Comparison of ENCODE assay signal across 7 mouse cellular contexts in the genomic region with DNA sequence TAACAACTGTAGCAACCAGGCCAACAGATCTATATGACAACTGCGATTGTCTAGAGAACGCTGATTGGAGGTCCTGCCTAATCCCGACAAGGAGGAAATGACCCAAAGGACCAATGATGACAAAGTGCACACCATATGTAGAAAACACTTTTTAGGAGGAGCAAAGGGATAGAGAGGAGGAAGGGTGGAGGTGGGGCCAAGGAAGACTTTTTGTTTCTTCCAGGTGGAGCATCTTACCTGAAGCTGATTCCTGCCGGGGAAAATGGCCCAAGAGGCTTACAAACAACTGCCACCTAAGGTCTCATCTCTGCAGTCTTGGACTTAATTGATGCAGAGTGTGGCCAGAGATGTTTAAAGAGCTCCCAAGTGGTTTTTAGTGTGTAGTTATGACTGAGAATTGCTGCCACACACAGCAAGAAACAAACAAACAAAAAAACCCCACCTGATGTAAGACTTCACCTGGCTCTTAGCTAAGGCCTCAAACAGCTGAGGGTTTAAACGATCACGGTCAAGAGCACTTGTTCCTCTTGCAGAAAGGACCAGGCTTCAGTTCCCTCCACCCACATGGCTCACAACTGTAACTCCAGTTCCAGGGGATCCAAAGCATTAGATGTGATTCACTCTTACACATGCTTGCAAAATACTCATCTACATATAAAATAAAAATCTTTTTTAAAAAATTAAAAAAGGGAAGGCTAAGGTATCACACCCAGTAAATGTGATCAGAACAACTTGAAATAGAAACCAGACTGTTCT. TPM values are rescaled to one million over a fixed set of nuclear protein-coding genes. Genes with fewer than 3 reads are reported as not detected.
DNase-seq lines count a peak whose midpoint lies in the region; ATAC-seq and TF ChIP-seq lines count a peak whose summit lies in the region.

No protein-coding gene starts in this region.

- no peaks in the 10 kb centered on the region for H3K9me3 ChIP-seq in lung, embryonic 15.5 days
- H3K9me3 ChIP-seq in embryonic facial prominence, embryonic 15.5 days (replicated peaks): no peaks in the 10 kb centered on the region
- H3K9me3 ChIP-seq in limb, embryonic 10.5 days (replicated peaks): no peaks in the 10 kb centered on the region

- no peak for TF ChIP-seq POLR2A in small intestine, adult 2 months (IDR thresholded peaks at IDR 0.05; ENCODE audit: low read depth, low read length)

- peak overlapping the region; percentile 80 for H3K4me3 ChIP-seq in lung, embryonic 15.5 days
- peak overlapping the region; percentile 86 for H3K4me3 ChIP-seq in embryonic facial prominence, embryonic 15.5 days (replicated peaks)
- peak overlapping the region; percentile 96 for H3K4me3 ChIP-seq in limb, embryonic 10.5 days
- peak overlapping the region; percentile 97 for H3K4me3 ChIP-seq in small intestine, adult 2 months (ENCODE audit: low read depth, low read length)

- peaks cover 12% of the 10 kb centered on the region for H3K36me3 ChIP-seq in lung, embryonic 15.5 days
- peaks cover 11% of the 10 kb centered on the region for H3K36me3 ChIP-seq in embryonic facial prominence, embryonic 15.5 days
- peaks cover 24% of the 10 kb centered on the region for H3K36me3 ChIP-seq in limb, embryonic 10.5 days
- peaks cover 8% of the 10 kb centered on the region for H3K36me3 ChIP-seq in small intestine, adult 2 months (ENCODE audit: control insufficient read depth, insufficient read depth, low read length)

- H3K27ac ChIP-seq in lung, embryonic 15.5 days: peak overlapping the region; percentile 89
- H3K27ac ChIP-seq in embryonic facial prominence, embryonic 15.5 days (replicated peaks): peak overlapping the region; percentile 88
- H3K27ac ChIP-seq in limb, embryonic 10.5 days: peak overlapping the region; percentile 99
- H3K27ac ChIP-seq in small intestine, adult 2 months (ENCODE audit: insufficient read depth, low read depth, low read length): peak overlapping the region; percentile 63

- DNase-seq in lung, postnatal 25 days (ENCODE audit: low spot score): no peak
- DNase-seq in limb, embryonic 10.5 days (ENCODE audit: low spot score): no peak
- DNase-seq in cerebellum, adult 18-20 months: no peak
- no peak for DNase-seq in left cerebral cortex, adult 9 months (ENCODE audit: low spot score in 2 of 2)

- H3K4me1 ChIP-seq in lung, embryonic 15.5 days: peaks cover 17% of the 10 kb centered on the region
- peaks cover 18% of the 10 kb centered on the region for H3K4me1 ChIP-seq in embryonic facial prominence, embryonic 15.5 days
- H3K4me1 ChIP-seq in limb, embryonic 10.5 days: peaks cover 21% of the 10 kb centered on the region
- peaks cover 4% of the 10 kb centered on the region for H3K4me1 ChIP-seq in small intestine, adult 2 months (ENCODE audit: control insufficient read depth, insufficient read depth, insufficient read length, low read length)

- H3K27me3 ChIP-seq in lung, embryonic 15.5 days: no peaks in the 10 kb centered on the region
- H3K27me3 ChIP-seq in embryonic facial prominence, embryonic 15.5 days: no peaks in the 10 kb centered on the region
- H3K27me3 ChIP-seq in limb, embryonic 10.5 days (ENCODE audit: low read depth, poor library complexity, severe bottlenecking): no peaks in the 10 kb centered on the region
- no peaks in the 10 kb centered on the region for H3K27me3 ChIP-seq in small intestine, adult 2 months (ENCODE audit: control insufficient read depth, insufficient read depth, low read length)

- peak overlapping the region; percentile 33 for H3K9ac ChIP-seq in lung, embryonic 15.5 days
- peak overlapping the region; percentile 97 for H3K9ac ChIP-seq in embryonic facial prominence, embryonic 15.5 days

- no peak for ATAC-seq in lung, embryonic 15.5 days (ENCODE audit: borderline replicate concordance, extremely low read depth, low FRiP score, low TSS enrichment)
- no peak for ATAC-seq in embryonic facial prominence, embryonic 15.5 days (ENCODE audit: insufficient number of reproducible peaks, low FRiP score, low TSS enrichment, low read depth)

- peak overlapping the region; percentile 57 for H3K4me2 ChIP-seq in lung, embryonic 15.5 days
- H3K4me2 ChIP-seq in embryonic facial prominence, embryonic 15.5 days (replicated peaks): peak overlapping the region; percentile 55

- 67% methylated on average over 6 of the region's 6 CpGs for WGBS in lung, embryonic 15.5 days
- 72% methylated on average over 6 of the region's 6 CpGs for WGBS in embryonic facial prominence, embryonic 15.5 days
- 79% methylated on average over 6 of the region's 6 CpGs for WGBS in limb, embryonic 10.5 days
- WGBS in small intestine, adult 2 months: 61% methylated on average over 6 of the region's 6 CpGs

- TF ChIP-seq CTCF in small intestine, adult 2 months (IDR thresholded peaks at IDR 0.05; ENCODE audit: extremely low read depth, insufficient read length, insufficient replicate concordance, low read depth, low read length): no peak

RNA-seq across cellular contexts. Expression of gene Hint1, which starts 0.7 kb away (rescaled TPM):
- polyA plus RNA-seq in lung, embryonic 15.5 days (2015; fragmentation: Nextera tagmentation; extraction: Ambion mirVana): 603 and 672 TPM in 2 replicates
- 512 and 526 TPM in 2 replicates for polyA plus RNA-seq in embryonic facial prominence, embryonic 15.5 days (2015; fragmentation: Nextera tagmentation; extraction: Ambion mirVana)
- polyA plus RNA-seq in limb, embryonic 10.5 days (2016; fragmentation: Nextera tagmentation; extraction: Ambion mirVana): 550 and 645 TPM in 2 replicates
- polyA plus RNA-seq in small intestine, adult 2 months (2012; rRNA removed): 371 and 593 TPM in 2 replicates

RNA-seq across cellular contexts. Expression of gene Lyrm7, which starts 4.8 kb away (rescaled TPM):
- polyA plus RNA-seq in lung, embryonic 15.5 days (2015; fragmentation: Nextera tagmentation; extraction: Ambion mirVana): 5.7 and 9.7 TPM in 2 replicates
- polyA plus RNA-seq in embryonic facial prominence, embryonic 15.5 days (2015; fragmentation: Nextera tagmentation; extraction: Ambion mirVana): 8.3 and 10.9 TPM in 2 replicates
- polyA plus RNA-seq in limb, embryonic 10.5 days (2016; fragmentation: Nextera tagmentation; extraction: Ambion mirVana): 6.5 and 7.9 TPM in 2 replicates
- 0.03 and 0.15 TPM in 2 replicates for polyA plus RNA-seq in small intestine, adult 2 months (2012; rRNA removed)

RNA-seq across cellular contexts. Expression of gene Gpx3, which starts 36.7 kb away (rescaled TPM):
- 149 and 200 TPM in 2 replicates for polyA plus RNA-seq in lung, embryonic 15.5 days (2015; fragmentation: Nextera tagmentation; extraction: Ambion mirVana)
- 285 and 293 TPM in 2 replicates for polyA plus RNA-seq in embryonic facial prominence, embryonic 15.5 days (2015; fragmentation: Nextera tagmentation; extraction: Ambion mirVana)
- 52.0 and 60.7 TPM in 2 replicates for polyA plus RNA-seq in limb, embryonic 10.5 days (2016; fragmentation: Nextera tagmentation; extraction: Ambion mirVana)
- polyA plus RNA-seq in small intestine, adult 2 months (2012; rRNA removed): 52.2 and 90.3 TPM in 2 replicates
